Mouse (Mus musculus) stomach, postnatal 0 days (tissue): ENCODE measurements around the gene Adamtsl1.

Experiments
- CTCF ChIP-seq: IDR thresholded peaks from 2 replicates; pipeline ENCODE4 v1.5.1; 2016; ENCODE audit warnings: antibody characterized with exemption, low read depth, mild to moderate bottlenecking, moderate library complexity
- EP300 ChIP-seq: optimal IDR thresholded peaks from 2 replicates; pipeline ENCODE3; 2016; ENCODE audit warnings: antibody characterized with exemption

DNA sequence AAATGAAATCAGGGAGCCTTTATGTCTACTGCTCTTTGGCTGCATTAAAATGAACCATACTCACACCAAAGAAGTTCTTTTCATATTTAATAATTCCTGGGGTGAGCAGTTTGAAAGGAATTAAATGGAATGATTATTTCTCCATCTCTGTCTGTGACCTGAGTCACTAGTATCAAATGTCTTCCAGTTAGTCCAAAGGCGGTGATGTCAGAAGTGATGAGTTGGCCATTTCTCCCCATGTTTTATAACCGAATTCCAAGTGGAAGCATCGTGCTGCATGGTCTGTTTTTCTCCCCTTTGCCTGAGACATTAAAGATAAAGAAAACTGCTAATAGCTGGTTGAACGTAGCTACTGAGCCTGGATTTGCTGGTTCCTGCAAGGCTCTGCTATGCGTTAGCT is 657.5 kb downstream of the Adamtsl1 start:
- no peak for TF ChIP-seq CTCF
- no peak for TF ChIP-seq EP300
